Comparison of ENCODE assay signal across 10 mouse cellular contexts in the genomic region with DNA sequence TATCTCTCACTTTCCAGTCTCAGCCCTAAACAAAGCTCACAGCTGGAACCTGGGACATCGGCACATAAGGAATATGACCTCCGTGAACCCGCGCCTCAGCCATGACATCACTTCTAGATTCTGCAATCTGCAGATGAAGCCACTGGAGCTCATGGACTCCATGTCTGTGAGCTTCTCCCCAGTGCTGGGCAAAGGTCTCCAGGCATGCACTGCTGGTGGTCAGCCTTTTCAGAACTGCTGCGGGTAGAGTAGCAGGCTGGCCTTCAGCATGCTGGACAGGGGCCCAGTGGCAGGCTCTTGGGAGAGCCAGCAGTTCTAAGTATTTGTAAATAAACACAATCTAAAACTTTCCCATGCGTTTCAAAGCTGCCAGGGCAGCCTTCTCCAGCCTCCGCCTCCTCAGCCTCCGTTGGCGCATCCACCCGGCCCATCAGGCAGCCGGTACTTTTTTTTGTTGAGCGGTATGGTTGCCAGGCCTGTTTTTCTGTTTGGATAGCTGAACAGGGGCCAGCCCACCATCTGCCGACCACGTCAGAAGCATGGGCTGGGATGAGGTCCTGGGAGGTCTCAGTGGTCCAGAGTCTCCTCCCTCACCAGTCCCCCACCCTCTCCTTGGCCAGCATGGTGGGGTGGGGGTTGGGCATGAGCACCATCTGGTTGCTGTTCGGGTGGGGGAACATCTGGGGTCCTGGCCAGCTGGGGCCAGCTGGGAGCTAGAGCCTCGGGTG. TPM values are rescaled to one million over a fixed set of nuclear protein-coding genes. Genes with fewer than 3 reads are reported as not detected.
DNase-seq lines count a peak whose midpoint lies in the region; ATAC-seq and TF ChIP-seq lines count a peak whose summit lies in the region.
"Had no signal": no experiment of that assay in that cellular context is flagged by ENCODE, and none has a peak within 500 bp of the region (broad histone marks: within the 10 kb centered on the region; RNA-seq: fewer than 3 reads in every experiment).

No protein-coding gene starts in this region.

- H3K27me3 ChIP-seq in kidney, embryonic 14.5 days (ENCODE audit: control insufficient read depth, insufficient read depth, low read length): no peaks in the 10 kb centered on the region
- H3K27me3 ChIP-seq in lung, postnatal 0 days (replicated peaks; ENCODE audit: insufficient read depth, low read length): no peaks in the 10 kb centered on the region
- H3K27me3 ChIP-seq: megakaryocyte, embryonic 14.5 days had no signal

- H3K4me3 ChIP-seq in kidney, embryonic 14.5 days (ENCODE audit: low read length): no peak overlapping the region
- H3K4me3 ChIP-seq in lung, postnatal 0 days (ENCODE audit: low read depth, low read length): no peak overlapping the region
- H3K4me3 ChIP-seq: erythroblast, embryonic 14.5 days; megakaryocyte, embryonic 14.5 days had no signal

- 31% methylated on average over 16 of the region's 16 CpGs for WGBS in kidney, embryonic 14.5 days
- WGBS in lung, postnatal 0 days: 25% methylated on average over 16 of the region's 16 CpGs

- no peak overlapping the region for H3K27ac ChIP-seq in kidney, embryonic 14.5 days (ENCODE audit: low read depth, low read length)
- H3K27ac ChIP-seq in lung, postnatal 0 days (ENCODE audit: low read length): peak overlapping the region; percentile 54

- no peak overlapping the region for H3K9ac ChIP-seq in kidney, embryonic 14.5 days (ENCODE audit: low read depth, low read length)
- no peak overlapping the region for H3K9ac ChIP-seq in lung, postnatal 0 days (replicated peaks; ENCODE audit: low read depth)

- no peak overlapping the region for H3K4me2 ChIP-seq in kidney, embryonic 14.5 days (replicated peaks; ENCODE audit: low read depth, low read length)
- no peak overlapping the region for H3K4me2 ChIP-seq in lung, postnatal 0 days (replicated peaks; ENCODE audit: low read depth, low read length)

- peak; percentile 40 for DNase-seq in layer of hippocampus, adult 11-12 months (ENCODE audit: low spot score)
- DNase-seq in layer of hippocampus, adult 9-10 months (ENCODE audit: low spot score): no peak
- DNase-seq in cerebellum, postnatal 4 days (ENCODE audit: low spot score in 2 of 2): peak; percentile 45 to 84
- DNase-seq in gastrocnemius, postnatal 4 days (ENCODE audit: low spot score in 2 of 2): peak; percentile 67 to 81
- peak; percentile 85 for DNase-seq in lung, postnatal 0 days (ENCODE audit: low spot score)
- DNase-seq in retina, embryonic 14.5 days (ENCODE audit: low spot score): peak; percentile 53
- DNase-seq in spleen, postnatal 10 days (ENCODE audit: low spot score in 2 of 2): no peak

- peaks cover 29% of the 10 kb centered on the region for H3K4me1 ChIP-seq in kidney, embryonic 14.5 days (ENCODE audit: control insufficient read depth, insufficient read depth, low read length)
- peaks cover 15% of the 10 kb centered on the region for H3K4me1 ChIP-seq in lung, postnatal 0 days (ENCODE audit: insufficient read depth, low read depth, low read length)

- H3K36me3 ChIP-seq in kidney, embryonic 14.5 days (ENCODE audit: control insufficient read depth, insufficient read depth, low read length): no peaks in the 10 kb centered on the region
- H3K36me3 ChIP-seq in lung, postnatal 0 days (ENCODE audit: insufficient read depth, low read length): no peaks in the 10 kb centered on the region

- TF ChIP-seq EP300 in lung, postnatal 0 days (IDR thresholded peaks at IDR 0.05): no peak

- no peak for TF ChIP-seq CTCF in lung, postnatal 0 days (IDR thresholded peaks at IDR 0.05)

- peak; percentile 40; the same call in 1 of the 2 replicates for ATAC-seq in kidney, embryonic 14.5 days (ENCODE audit: low FRiP score, low TSS enrichment)
- peak; percentile 70 for ATAC-seq in lung, postnatal 0 days

- no peaks in the 10 kb centered on the region for H3K9me3 ChIP-seq in kidney, embryonic 14.5 days (ENCODE audit: control insufficient read depth, low read length)
- no peaks in the 10 kb centered on the region for H3K9me3 ChIP-seq in lung, postnatal 0 days (ENCODE audit: low read length)
- H3K9me3 ChIP-seq: megakaryocyte, embryonic 14.5 days had no signal

RNA-seq across cellular contexts. Expression of a gene that starts 17.1 kb away (rescaled TPM):
- total RNA-seq in gastrocnemius, postnatal 4 days (2021): not detected
- not detected in 2 replicates for polyA plus RNA-seq in kidney, embryonic 14.5 days (2014; fragmentation: Nextera tagmentation; extraction: Ambion mirVana)
- 0.12 TPM in 1 of 2 replicates, not detected in the other for polyA plus RNA-seq in lung, postnatal 0 days (2015; fragmentation: Nextera tagmentation; extraction: Ambion mirVana)
- polyA plus RNA-seq: erythroblast, embryonic 14.5 days had no signal

RNA-seq across cellular contexts. Expression of a gene that starts 28.2 kb away (rescaled TPM):
- total RNA-seq in gastrocnemius, postnatal 4 days (2021): 10 to 100 TPM; 45.6 to 49.6 TPM
- polyA plus RNA-seq in kidney, embryonic 14.5 days (2014; fragmentation: Nextera tagmentation; extraction: Ambion mirVana): 59.8 and 74.9 TPM in 2 replicates
- polyA plus RNA-seq in lung, postnatal 0 days (2015; fragmentation: Nextera tagmentation; extraction: Ambion mirVana): 66.8 and 70.0 TPM in 2 replicates

RNA-seq across cellular contexts. Expression of a gene that starts 28.4 kb away (rescaled TPM):
- 10 to 100 TPM in 1 of 2 experiments, 1 to 10 TPM in 1; 9.7 to 10.3 TPM for total RNA-seq in gastrocnemius, postnatal 4 days (2021)
- polyA plus RNA-seq in kidney, embryonic 14.5 days (2014; fragmentation: Nextera tagmentation; extraction: Ambion mirVana): 10.6 and 14.7 TPM in 2 replicates
- polyA plus RNA-seq in lung, postnatal 0 days (2015; fragmentation: Nextera tagmentation; extraction: Ambion mirVana): 14.3 and 14.5 TPM in 2 replicates

RNA-seq across cellular contexts. Expression of a gene that starts 59.2 kb away (rescaled TPM):
- 10 to 100 TPM; 18.9 TPM for total RNA-seq in gastrocnemius, postnatal 4 days (2021)
- 3.6 and 3.7 TPM in 2 replicates for polyA plus RNA-seq in kidney, embryonic 14.5 days (2014; fragmentation: Nextera tagmentation; extraction: Ambion mirVana)
- polyA plus RNA-seq in lung, postnatal 0 days (2015; fragmentation: Nextera tagmentation; extraction: Ambion mirVana): 15.0 and 17.0 TPM in 2 replicates

Comparison
In these comparisons a context has a peak if more than half of its experiments do, and no peak if none do; other contexts are left out.
1. DNase-seq: peak in layer of hippocampus, adult 11-12 months (single experiment), cerebellum, postnatal 4 days (2 of 2), gastrocnemius, postnatal 4 days (2 of 2), lung, postnatal 0 days (single experiment) and retina, embryonic 14.5 days (single experiment); none in layer of hippocampus, adult 9-10 months (single experiment) and spleen, postnatal 10 days (0 of 2).